Mouse (Mus musculus): Measurements from ENCODE around the gene Slc35f6. TPM values are rescaled to one million over a fixed set of nuclear protein-coding genes. Genes with fewer than 3 reads are reported as not detected.

Slc35f6 gene
- total RNA-seq (2023), result 44.5 TPM

GRCm38 (mm10) chr5:30647815-30648560 is at the start of gene Slc35f6:
Gene Slc35f6, plus strand, starts transcription at chr5:30647933.

GRCm38 (mm10) chr5:30666391-30667195 is 18.9 kb downstream of the Slc35f6 start, which contains the start of gene Cenpa:
Gene Cenpa, plus strand, starts transcription at chr5:30666777.

Other genes starting within 250 kb of the Slc35f6 start
- gene Otof, start 186.0 kb upstream of the Slc35f6 start, total RNA-seq (2023), result not detected
- gene 1700001C02Rik, start 181.9 kb upstream of the Slc35f6 start, total RNA-seq (2023), result not detected
- not detected for gene Cib4, start 102.1 kb upstream of the Slc35f6 start, total RNA-seq (2023)
- gene Kcnk3, start 59.8 kb upstream of the Slc35f6 start, total RNA-seq (2023), result 0.31 TPM
- 95.1 TPM for gene Cenpa, start 18.8 kb downstream of the Slc35f6 start, total RNA-seq (2023)
- gene Dpysl5, start 63.6 kb downstream of the Slc35f6 start, total RNA-seq (2023), result 0.24 TPM
- 16.6 TPM for gene Mapre3, start 166.7 kb downstream of the Slc35f6 start, total RNA-seq (2023)
- 36.4 TPM for gene Tmem214, start 220.1 kb downstream of the Slc35f6 start, total RNA-seq (2023)
- 13.4 TPM for gene Agbl5, start 240.8 kb downstream of the Slc35f6 start, total RNA-seq (2023)

Measured in CD8-positive naive resting alpha-beta T cell, adult 57 days (primary cell).